Mouse (Mus musculus) spleen, adult 2 months (tissue): ENCODE data around the gene Ank.

Experiments used
- CTCF ChIP-seq: fragments of 200-500 bp; IDR thresholded peaks from 2 replicates; pipeline ENCODE4 v1.5.1; 2011; ENCODE audit warnings: mild to moderate bottlenecking, inconsistent platforms; ENCODE audit not compliant: insufficient read depth, insufficient read length, insufficient replicate concordance; ENCODE audit errors: extremely low read depth
- POLR2A ChIP-seq: fragments of 200-500 bp; IDR thresholded peaks from 2 replicates; pipeline ENCODE4 v1.6.1; 2011; ENCODE audit warnings: low read depth, low read length, inconsistent platforms

DNA sequence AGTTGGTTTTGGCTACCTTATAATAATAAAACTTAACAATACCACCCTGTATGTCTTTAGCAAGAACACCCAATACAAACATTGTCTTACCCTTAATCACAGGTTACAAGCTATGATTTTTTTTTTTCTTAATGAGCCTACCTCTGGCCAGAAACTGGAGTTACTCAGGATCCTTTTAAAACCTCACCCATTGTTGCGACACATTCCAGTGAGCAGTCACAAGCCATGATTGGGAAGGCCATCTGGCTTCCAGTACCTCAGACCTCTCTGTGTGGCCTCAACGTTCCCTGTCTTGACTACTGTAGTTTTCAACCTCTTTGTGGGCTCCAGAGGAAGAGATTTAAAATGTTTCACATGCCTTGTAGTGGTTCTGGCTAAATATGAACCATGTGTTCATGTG is 103.4 kb downstream of the Ank start:
- TF ChIP-seq CTCF (no peak), POLR2A (no peak)
